Mouse (Mus musculus) small intestine, adult 2 months (tissue): Measurements from ENCODE around the gene Armc10.

Experiments
- CTCF ChIP-seq: fragments of 200-500 bp; IDR thresholded peaks from 2 replicates; pipeline ENCODE4 v1.5.1; 2012; ENCODE audit warnings: low read depth, mild to moderate bottlenecking, control low read depth, inconsistent platforms, low read length, moderate library complexity, mixed read lengths; ENCODE audit not compliant: insufficient replicate concordance, insufficient read length; ENCODE audit errors: extremely low read depth
- POLR2A ChIP-seq: fragments of 200-500 bp; IDR thresholded peaks from 2 replicates; pipeline ENCODE4 v1.6.1; 2012; ENCODE audit warnings: low read depth, mild to moderate bottlenecking, control low read depth, inconsistent platforms, low read length, moderate library complexity

DNA sequence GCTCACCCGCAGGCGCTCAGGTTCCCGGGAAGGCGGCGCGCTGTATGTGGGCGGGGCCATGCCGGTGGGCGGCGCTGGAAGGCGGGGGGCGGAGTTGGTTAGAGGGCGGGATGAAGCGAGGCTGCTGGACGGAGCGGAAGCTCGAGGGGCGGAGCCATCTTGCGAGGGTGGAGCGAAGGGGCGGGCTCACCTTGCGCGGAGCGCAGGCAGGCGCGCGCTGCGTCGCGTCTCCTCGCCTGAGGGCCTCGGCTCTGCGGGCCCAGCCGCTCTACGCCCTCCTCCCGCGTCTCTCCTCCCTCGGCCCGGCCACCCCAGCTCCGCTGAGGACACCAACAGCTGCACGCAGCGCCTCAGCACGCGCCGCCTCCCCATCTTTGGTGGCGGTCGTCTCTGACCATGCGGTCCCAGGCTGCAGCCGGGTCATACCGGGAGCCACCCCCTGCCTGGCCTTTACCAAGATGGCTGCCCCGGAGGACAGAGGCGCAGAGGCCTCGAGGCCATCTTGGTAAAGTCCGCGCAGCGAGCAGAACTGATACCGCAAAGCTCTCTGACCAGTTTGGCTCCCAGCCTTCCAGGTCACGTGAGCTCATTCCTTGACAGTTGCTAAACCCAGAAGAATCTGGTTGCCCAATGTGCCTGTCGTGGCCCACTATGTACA lies 55.9 kb downstream of the Armc10 start, which contains the start of gene Napepld:
- TF ChIP-seq POLR2A, result peak; percentile 96
- no peak for TF ChIP-seq CTCF
